Mouse (Mus musculus): ENCODE data around the gene Scpep1. TPM values are rescaled to one million over a fixed set of nuclear protein-coding genes. Genes with fewer than 3 reads are reported as not detected.
A peak's percentile ranks its signal among the peaks of the same experiment; 100 is the strongest.

Scpep1 gene
- polyA plus RNA-seq, 1 experiment from 2014 or later = 44.6 TPM

DNA sequence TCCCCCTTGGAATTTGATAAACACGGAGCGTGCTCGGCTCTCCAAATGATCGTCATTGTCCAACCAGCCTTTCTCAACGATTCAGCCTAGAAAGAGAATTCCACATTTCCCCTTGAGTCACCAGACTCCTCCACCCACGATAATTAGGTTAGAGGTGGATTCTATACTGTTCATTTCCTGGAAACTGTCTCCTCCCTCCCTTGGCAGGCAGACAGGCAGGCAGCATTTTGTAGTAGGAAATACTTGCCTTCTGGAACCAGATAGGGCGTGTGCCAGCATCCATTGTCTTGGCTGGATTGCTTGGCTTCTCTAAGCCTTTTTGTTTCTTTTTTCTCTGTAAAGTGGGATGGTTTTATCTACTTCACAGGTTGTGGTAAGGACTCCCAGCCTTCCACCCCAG, 41.2 kb upstream of the Scpep1 start:
- peaks cover 1% of the 10 kb centered on the region for H3K36me3 ChIP-seq
- no peaks in the 10 kb centered on the region for H3K27me3 ChIP-seq (replicated peaks)
- no peak overlapping the region for H3K4me3 ChIP-seq
- 41% methylated on average over 7 of the region's 7 CpGs for WGBS
- no peaks in the 10 kb centered on the region for H3K9me3 ChIP-seq
- no peak overlapping the region for H3K9ac ChIP-seq
- no peak for ATAC-seq (ENCODE audit: extremely low read depth, insufficient number of reproducible peaks, low FRiP score, low TSS enrichment)
- peak overlapping the region; percentile 76 for H3K27ac ChIP-seq (replicated peaks)
- H3K4me2 ChIP-seq = peak overlapping the region; percentile 8; the same call in 1 of the 2 replicates
- peaks cover 24% of the 10 kb centered on the region for H3K4me1 ChIP-seq

DNA sequence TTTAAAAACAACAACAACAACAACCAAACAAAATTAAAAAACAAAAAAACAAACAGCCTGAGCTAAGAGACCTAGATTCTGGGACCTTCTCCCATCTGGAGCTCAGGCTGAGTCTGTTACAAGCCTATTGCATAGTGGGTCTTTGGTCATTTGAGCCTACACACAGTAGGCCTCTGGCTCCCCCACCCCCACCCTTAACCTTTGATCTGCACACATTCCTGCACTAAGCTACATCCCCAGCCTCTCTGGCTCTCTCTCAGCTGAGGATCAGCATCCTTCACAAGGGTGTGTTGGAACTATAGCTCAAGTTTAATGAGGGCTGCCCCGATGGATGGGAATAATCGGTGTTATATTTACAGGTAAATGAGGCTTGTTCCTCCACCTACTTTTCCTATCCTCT, 40.4 kb upstream of the Scpep1 start:
- Histone ChIP-seq H3K27ac (replicated peaks) (no peak overlapping the region), H3K4me1 (peaks cover 16% of the 10 kb centered on the region), H3K4me2 (no peak overlapping the region), H3K27me3 (replicated peaks) (no peaks in the 10 kb centered on the region), H3K4me3 (no peak overlapping the region), H3K9ac (no peak overlapping the region), H3K9me3 (no peaks in the 10 kb centered on the region), H3K36me3 (peaks cover 9% of the 10 kb centered on the region)
- WGBS = 89% methylated on average over 2 of the region's 2 CpGs
- no peak for ATAC-seq (ENCODE audit: extremely low read depth, insufficient number of reproducible peaks, low FRiP score, low TSS enrichment)

DNA sequence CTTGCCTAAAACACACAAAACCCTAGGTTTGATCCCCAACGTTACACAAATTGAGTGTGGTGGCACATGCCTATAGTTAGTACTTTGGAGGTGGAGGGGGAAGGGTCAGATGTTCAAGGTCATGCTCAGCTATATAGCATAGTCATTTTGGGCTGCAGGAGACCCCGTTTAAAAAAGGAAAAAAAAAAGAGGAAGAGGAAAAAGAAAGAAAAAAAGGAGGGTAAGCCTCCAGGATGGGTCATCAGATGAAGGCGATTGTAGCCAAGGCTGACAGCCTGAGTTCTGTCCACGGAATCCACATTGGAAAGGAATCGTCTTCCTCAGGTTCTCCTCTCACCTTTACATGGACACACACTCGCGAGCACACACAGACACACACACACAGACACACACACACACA, 39.2 kb upstream of the Scpep1 start:
- no peak overlapping the region for H3K27ac ChIP-seq (replicated peaks)
- peaks cover 18% of the 10 kb centered on the region for H3K36me3 ChIP-seq
- WGBS = 80% methylated on average over 7 of the region's 7 CpGs
- H3K4me3 ChIP-seq = no peak overlapping the region
- H3K9me3 ChIP-seq = no peaks in the 10 kb centered on the region
- no peak overlapping the region for H3K9ac ChIP-seq
- no peaks in the 10 kb centered on the region for H3K27me3 ChIP-seq (replicated peaks)
- H3K4me1 ChIP-seq = peaks cover 6% of the 10 kb centered on the region; the same call in 1 of the 2 replicates
- no peak overlapping the region for H3K4me2 ChIP-seq
- no peak for ATAC-seq (ENCODE audit: extremely low read depth, insufficient number of reproducible peaks, low FRiP score, low TSS enrichment)

DNA sequence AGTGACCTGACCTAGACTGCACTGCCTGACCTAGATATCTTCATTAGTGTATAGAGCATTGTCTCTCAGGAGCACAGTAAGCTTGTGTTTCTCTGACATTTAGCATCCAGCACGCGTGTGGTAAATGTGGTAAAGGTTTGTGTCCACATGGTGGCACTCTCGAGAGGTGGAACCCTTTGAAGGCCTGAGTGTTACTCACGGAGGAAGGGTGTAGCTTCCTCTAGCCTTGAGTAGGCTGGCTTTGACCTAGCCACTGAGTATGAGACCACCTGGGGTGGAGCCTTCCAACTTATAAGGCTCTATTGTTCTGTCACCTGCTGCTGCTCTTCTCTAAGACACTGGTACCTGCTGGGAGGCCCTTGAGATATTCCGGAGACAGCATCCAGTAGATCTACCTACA, 38.4 kb upstream of the Scpep1 start:
- Histone ChIP-seq H3K27me3 (replicated peaks) (no peaks in the 10 kb centered on the region), H3K4me1 (0 out of 2 replicates have a peak, but pooled peaks cover under 1% of the 10 kb centered on the region), H3K4me2 (no peak overlapping the region), H3K9ac (no peak overlapping the region), H3K9me3 (no peaks in the 10 kb centered on the region), H3K36me3 (peaks cover 25% of the 10 kb centered on the region), H3K4me3 (no peak overlapping the region), H3K27ac (replicated peaks) (no peak overlapping the region)
- no peak for ATAC-seq (ENCODE audit: extremely low read depth, insufficient number of reproducible peaks, low FRiP score, low TSS enrichment)
- 26% methylated on average over 5 of the region's 5 CpGs for WGBS

DNA sequence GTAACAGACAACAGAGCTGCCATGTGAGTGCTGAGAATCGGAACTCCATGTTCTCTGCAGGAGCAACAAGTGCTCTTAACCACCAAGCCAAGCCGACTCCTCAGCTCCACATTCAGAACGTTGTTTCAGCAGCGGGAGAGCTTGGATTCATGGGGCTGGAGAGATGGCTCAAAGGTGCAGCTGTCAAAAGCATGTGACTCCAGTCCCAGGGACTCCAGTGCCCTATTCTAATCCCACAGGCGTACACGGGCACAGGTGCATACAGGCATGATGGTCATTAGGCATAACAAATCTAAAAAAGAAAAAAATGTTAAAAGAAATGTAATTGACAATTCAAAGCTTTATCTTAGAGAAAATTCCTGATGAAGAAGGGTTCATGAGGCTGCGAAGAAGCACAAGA, 37.9 kb upstream of the Scpep1 start:
- no peaks in the 10 kb centered on the region for H3K9me3 ChIP-seq
- H3K4me3 ChIP-seq = no peak overlapping the region
- no peak overlapping the region for H3K27ac ChIP-seq (replicated peaks)
- no peak overlapping the region for H3K9ac ChIP-seq
- no peaks in the 10 kb centered on the region for H3K27me3 ChIP-seq (replicated peaks)
- WGBS = 50% methylated on average over 7 of the region's 7 CpGs
- no peak overlapping the region for H3K4me2 ChIP-seq
- H3K4me1 ChIP-seq = no peaks in the 10 kb centered on the region
- no peak for ATAC-seq (ENCODE audit: extremely low read depth, insufficient number of reproducible peaks, low FRiP score, low TSS enrichment)
- peaks cover 29% of the 10 kb centered on the region for H3K36me3 ChIP-seq

DNA sequence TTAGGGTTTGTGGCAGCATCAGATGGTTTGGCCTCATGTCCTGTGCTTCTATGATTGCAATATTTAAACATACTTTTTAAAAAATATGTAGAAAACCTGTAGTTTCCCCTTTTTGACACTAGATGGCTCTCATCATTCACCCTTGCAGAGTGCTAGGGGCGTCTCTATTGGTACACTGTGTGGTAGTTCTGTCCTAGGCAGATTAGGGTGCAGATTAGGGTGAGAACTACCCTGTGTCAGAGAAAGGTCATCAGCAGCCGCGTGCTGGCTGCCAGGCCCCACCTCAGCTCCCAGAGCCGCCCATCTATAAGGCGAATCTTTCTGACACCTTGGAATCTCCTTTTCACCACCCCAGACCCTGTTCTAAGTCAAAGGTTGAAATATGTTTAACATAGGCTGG, 34.3 kb upstream of the Scpep1 start:
- Histone ChIP-seq H3K36me3 (peaks cover 60% of the 10 kb centered on the region), H3K27me3 (replicated peaks) (no peaks in the 10 kb centered on the region), H3K9ac (no peak overlapping the region), H3K4me1 (no peaks in the 10 kb centered on the region), H3K9me3 (no peaks in the 10 kb centered on the region), H3K27ac (replicated peaks) (no peak overlapping the region), H3K4me3 (no peak overlapping the region), H3K4me2 (no peak overlapping the region)
- WGBS = 49% methylated on average over 5 of the region's 5 CpGs
- ATAC-seq (ENCODE audit: extremely low read depth, insufficient number of reproducible peaks, low FRiP score, low TSS enrichment) = no peak

DNA sequence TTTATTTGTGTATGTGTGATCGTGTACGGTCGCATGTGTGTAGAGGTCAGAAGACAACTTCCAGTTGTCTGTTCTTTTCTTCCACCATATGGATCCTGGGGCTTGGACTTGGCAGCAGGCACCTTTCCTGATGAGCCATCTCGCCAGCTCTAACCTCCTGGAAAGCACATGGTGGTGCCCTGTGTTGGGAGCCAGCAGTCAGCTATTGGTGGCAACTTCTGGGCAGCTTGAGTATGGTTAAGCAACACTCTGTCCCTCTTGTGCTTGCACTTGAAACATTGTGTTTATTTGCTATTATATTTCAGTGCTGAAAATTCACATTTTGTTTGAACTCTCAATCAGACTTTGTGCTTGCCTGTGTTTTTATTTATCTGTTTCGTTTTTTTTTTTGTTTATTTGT, 33.7 kb upstream of the Scpep1 start:
- Histone ChIP-seq H3K27me3 (replicated peaks) (no peaks in the 10 kb centered on the region), H3K4me2 (no peak overlapping the region), H3K4me1 (no peaks in the 10 kb centered on the region), H3K9me3 (no peaks in the 10 kb centered on the region), H3K9ac (no peak overlapping the region), H3K4me3 (no peak overlapping the region), H3K27ac (replicated peaks) (no peak overlapping the region), H3K36me3 (peaks cover 66% of the 10 kb centered on the region)
- no peak for ATAC-seq (ENCODE audit: extremely low read depth, insufficient number of reproducible peaks, low FRiP score, low TSS enrichment)
- WGBS = 73% methylated on average over 5 of the region's 5 CpGs

DNA sequence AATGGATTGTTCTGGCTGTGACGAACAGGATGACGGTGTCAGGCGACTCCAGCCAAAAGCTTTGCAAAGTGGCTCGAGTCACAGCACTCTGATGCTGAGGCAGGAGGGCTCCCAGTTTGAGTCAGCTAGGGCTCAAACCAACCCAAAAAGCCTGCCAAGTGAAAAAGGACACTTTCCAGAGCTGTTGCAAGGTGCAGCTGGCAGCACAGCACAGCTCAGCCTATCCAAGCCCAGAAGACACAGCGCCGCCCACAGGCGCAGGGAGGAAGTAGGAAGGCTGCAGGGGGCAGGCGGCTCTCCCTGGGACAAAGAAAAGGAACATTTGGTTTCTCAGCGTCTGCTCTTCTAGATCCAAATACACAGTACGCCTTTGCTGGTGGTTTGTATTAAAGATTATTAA, 31.4 kb upstream of the Scpep1 start:
- Histone ChIP-seq H3K4me3 (no peak overlapping the region), H3K36me3 (peaks cover 88% of the 10 kb centered on the region), H3K27ac (replicated peaks) (no peak overlapping the region), H3K4me1 (no peaks in the 10 kb centered on the region), H3K27me3 (replicated peaks) (no peaks in the 10 kb centered on the region), H3K4me2 (no peak overlapping the region), H3K9me3 (no peaks in the 10 kb centered on the region), H3K9ac (no peak overlapping the region)
- WGBS = 79% methylated on average over 10 of the region's 10 CpGs
- ATAC-seq (ENCODE audit: extremely low read depth, insufficient number of reproducible peaks, low FRiP score, low TSS enrichment) = no peak

DNA sequence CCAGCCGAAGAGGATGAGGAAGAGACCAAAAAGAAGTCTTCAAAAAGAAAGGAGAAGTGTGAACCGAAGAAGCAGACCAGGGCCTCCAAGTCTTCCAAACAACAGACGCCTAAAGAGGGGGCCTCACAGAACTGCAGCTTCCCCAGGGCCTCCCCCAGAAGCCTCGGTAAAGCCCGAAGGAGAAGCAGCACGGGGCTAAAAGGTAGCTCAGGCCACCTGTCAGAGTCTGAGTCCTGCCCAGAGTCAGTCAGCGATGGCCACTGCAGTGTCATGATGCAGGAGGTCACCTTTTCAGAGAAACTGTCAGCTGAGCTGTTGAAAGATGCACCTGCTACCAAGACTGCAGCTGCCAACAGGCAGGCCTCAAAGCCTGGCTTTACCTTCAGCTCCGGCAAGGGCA, 26.1 kb upstream of the Scpep1 start:
- H3K27ac ChIP-seq (replicated peaks) = no peak overlapping the region
- 77% methylated on average over 8 of the region's 8 CpGs for WGBS
- no peak overlapping the region for H3K9ac ChIP-seq
- H3K36me3 ChIP-seq = peaks cover 50% of the 10 kb centered on the region
- H3K27me3 ChIP-seq (replicated peaks) = no peaks in the 10 kb centered on the region
- no peaks in the 10 kb centered on the region for H3K4me1 ChIP-seq
- no peak overlapping the region for H3K4me3 ChIP-seq
- no peak for ATAC-seq (ENCODE audit: extremely low read depth, insufficient number of reproducible peaks, low FRiP score, low TSS enrichment)
- no peak overlapping the region for H3K4me2 ChIP-seq
- no peaks in the 10 kb centered on the region for H3K9me3 ChIP-seq

DNA sequence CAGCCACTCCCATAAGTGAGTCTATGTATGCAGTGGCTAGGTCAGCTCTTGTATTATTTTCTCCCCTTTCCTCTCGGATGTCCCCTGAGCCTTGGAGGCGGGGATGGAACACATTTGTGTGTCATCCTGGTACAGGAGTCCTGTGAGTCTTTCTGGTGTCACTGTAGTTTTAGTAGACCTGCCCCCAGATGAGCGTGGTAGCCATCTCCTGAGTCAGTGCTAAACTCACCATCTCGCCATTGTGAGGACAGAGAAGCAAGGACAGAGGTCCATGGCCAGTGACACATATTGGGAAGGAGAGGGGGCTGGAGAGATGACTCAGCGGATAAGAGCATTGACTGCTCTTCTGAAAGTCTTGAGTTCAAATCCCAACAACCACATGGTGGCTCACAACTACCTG, 21.9 kb upstream of the Scpep1 start:
- no peak for ATAC-seq (ENCODE audit: extremely low read depth, insufficient number of reproducible peaks, low FRiP score, low TSS enrichment)
- 83% methylated on average over 5 of the region's 5 CpGs for WGBS

DNA sequence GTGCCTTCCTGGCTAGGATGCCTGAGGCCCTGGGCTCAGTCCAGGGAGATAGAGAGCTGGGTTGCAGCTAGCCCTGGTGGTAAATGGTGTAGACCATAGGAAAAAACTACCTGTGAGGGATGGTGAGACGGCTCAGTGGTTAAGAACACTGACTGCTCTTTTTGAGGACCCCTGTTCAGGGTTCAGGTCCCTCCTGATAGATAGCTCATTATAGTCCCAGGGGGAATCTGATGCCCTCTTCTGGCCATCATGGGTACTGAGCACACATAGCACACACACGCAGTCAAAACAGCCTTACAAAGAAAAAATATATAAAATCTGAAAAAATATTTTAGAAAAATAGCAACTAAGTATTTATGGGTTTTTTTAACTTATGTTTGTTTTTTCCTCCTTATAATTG, 21.1 kb upstream of the Scpep1 start:
- Histone ChIP-seq H3K27ac (replicated peaks) (no peak overlapping the region), H3K4me1 (peaks cover 9% of the 10 kb centered on the region), H3K27me3 (replicated peaks) (no peaks in the 10 kb centered on the region), H3K36me3 (peaks cover 5% of the 10 kb centered on the region), H3K4me3 (no peak overlapping the region), H3K9ac (no peak overlapping the region), H3K4me2 (no peak overlapping the region), H3K9me3 (no peaks in the 10 kb centered on the region)
- WGBS = 88% methylated on average over 2 of the region's 2 CpGs
- ATAC-seq (ENCODE audit: extremely low read depth, insufficient number of reproducible peaks, low FRiP score, low TSS enrichment) = no peak

More for the DNA sequence above, 21.9 kb upstream of the Scpep1 start:
- H3K4me2 ChIP-seq = no peak overlapping the region
- H3K27ac ChIP-seq (replicated peaks) = no peak overlapping the region
- no peak overlapping the region for H3K9ac ChIP-seq
- peaks cover 9% of the 10 kb centered on the region for H3K4me1 ChIP-seq
- H3K36me3 ChIP-seq = peaks cover 13% of the 10 kb centered on the region
- H3K27me3 ChIP-seq (replicated peaks) = no peaks in the 10 kb centered on the region
- no peaks in the 10 kb centered on the region for H3K9me3 ChIP-seq
- H3K4me3 ChIP-seq = no peak overlapping the region

DNA sequence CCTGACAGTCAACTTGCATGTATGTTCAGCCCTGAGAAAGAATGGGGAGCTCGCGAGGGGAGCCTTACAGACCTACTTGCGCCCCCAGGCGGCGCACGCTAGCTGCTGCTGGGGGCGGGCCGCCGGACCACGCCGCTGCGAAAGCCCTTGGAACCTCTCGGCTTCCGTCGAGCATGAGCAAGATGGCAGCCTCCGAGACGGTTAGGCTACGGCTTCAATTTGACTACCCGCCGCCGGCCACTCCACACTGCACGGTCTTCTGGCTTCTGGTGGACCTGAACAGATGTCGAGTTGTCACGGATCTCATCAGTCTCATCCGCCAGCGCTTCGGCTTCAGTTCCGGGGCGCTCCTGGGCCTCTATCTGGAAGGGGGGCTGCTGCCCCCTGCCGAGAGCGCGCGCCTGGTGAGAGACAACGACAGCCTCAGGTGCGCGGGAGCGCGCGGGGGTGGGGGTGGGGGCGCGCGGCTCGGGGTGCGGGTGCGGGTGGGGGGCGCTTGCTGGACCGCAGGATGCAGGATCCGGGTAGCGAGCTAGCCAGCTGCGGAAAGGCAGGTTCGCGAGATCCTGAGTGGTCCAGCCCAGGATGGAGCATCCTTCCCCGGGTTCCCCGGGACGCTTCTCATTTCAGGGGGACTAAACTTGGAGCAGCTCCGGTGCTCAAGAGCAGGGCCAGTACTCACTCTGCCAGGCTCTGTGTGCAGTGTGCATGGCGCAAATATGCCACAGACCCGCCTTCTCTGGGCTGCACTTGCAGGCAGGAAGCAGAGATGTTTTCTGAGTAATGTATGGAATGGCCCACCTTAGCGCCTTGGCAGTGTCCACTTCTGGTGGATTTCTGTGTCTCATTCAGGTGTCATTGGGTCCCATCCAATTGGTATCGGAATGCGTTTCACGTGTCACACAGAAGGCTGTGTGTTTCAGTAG, 18.8 kb upstream of the Scpep1 start:
- Histone ChIP-seq H3K9me3 (no peaks in the 10 kb centered on the region), H3K27me3 (replicated peaks) (no peaks in the 10 kb centered on the region), H3K9ac (peak overlapping the region; percentile 84), H3K4me3 (peak overlapping the region; percentile 73), H3K27ac (replicated peaks) (peak overlapping the region; percentile 82), H3K36me3 (no peaks in the 10 kb centered on the region), H3K4me2 (peak overlapping the region; percentile 76), H3K4me1 (peaks cover 9% of the 10 kb centered on the region)
- WGBS = 2% methylated on average over 61 of the region's 62 CpGs
- ATAC-seq (ENCODE audit: extremely low read depth, insufficient number of reproducible peaks, low FRiP score, low TSS enrichment) = peak; percentile 47; the same call in 1 of the 2 replicates

Data from heart, embryonic 13.5 days (tissue).